Mouse (Mus musculus) urinary bladder, adult 2 months (tissue): ENCODE measurements around the gene Ep300. TPM values are rescaled to one million over a fixed set of nuclear protein-coding genes. Genes with fewer than 3 reads are reported as not detected.

Source experiments
- DNase-seq: peaks from one replicate; pipeline ENCODE4 v3.0.0; 2022; ENCODE audit warnings: low spot score
- polyA plus RNA-seq: library from polyadenylated mRNA; depleted of rRNA; stranded (reverse); fragments of >200 nt; gene quantifications from 2 replicates; pipeline ENCODE4 v1.2.3, GENCODE M21; 2012; rRNA removed

The Ep300 gene
- 15.4 and 32.8 TPM in 2 replicates for polyA plus RNA-seq

DNA sequence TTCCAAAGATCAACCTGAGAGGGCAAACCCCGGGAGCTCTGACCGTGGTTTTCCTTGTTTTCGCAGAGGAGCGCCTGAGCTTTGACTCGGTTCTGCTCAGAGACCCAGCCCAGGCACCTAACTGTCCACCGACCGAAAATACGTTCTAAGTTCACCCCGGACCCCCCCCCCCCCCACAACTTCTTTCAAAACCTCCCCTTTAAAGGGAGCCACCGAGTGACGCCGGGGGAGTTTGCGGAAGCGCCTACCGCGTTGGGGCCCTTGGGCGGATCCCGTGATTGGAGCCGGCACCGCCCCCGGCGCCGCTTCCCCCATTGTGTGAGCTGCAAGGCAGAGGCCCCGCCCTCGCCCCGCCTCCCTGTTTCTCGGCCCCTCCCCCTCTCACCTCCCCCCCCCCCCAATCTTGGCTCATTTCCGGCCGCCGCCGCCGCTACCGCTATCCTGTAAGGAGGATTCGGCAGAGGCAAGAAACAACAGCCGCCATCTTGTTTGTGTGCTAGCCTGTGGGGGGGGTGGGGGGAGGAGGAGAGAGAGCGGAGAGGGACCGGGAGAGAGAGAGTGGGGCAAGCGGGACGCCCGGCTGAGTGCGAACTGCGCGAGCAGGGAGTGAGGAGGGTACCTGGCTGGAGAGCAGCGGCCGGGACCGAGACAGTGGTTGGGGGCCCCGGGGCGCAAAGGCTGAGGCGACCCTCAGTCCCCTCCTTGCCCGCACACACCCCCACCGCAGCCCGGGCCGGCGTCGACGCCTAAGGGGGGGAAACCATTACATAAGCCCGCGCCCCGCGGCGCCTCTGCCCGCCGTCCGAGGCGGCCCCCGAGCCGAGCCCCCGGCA is at the start of gene Ep300:
Gene Ep300, plus strand, starts transcription at position 439 of the 833 bp plus-strand sequence.
- DNase-seq, result peak; percentile 88

- no peak for DNase-seq
Measured at GRCm38 (mm10) chr15:81535881-81536351, 49.2 kb upstream of the Ep300 start.

DNA sequence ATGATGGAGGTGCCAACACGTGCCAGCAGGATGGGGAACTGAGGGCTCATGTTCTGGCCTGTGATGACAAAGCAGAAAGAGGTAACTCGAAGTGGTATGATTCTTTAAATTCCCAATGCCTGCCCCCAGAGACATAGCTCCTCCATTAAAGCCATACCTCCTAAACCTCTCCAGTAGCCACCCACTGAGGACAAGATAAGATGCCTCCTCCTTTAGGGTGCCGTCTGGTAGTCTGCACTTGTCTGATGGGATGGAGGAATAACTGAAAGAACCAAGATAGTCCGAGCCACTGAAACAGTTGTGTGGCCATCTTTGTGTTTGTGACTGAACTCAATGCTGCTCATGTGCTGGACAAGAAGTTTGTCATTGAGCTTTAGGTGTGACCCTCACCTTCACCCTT is 47.0 kb upstream of the Ep300 start:
- no peak for DNase-seq

DNA sequence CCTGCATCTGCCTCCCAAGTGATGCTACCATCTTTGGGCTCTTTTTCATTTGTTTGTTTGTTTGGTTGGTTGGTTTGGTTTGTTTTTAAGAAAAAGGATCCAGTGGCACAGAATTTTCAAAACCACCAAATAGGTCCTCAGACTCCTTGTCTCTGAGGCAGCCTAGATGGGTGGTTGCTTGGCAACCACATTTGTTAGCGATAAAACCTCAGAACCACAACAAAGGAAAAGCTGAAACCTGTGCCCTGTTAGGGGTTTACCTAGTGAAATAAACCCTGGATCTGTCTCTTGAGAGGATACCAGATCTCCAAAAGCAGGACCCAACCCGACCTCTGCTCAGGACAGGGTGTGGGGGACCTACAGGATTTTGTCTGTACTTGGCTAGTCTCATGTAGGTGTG is 45.6 kb upstream of the Ep300 start:
- DNase-seq, result no peak

DNA sequence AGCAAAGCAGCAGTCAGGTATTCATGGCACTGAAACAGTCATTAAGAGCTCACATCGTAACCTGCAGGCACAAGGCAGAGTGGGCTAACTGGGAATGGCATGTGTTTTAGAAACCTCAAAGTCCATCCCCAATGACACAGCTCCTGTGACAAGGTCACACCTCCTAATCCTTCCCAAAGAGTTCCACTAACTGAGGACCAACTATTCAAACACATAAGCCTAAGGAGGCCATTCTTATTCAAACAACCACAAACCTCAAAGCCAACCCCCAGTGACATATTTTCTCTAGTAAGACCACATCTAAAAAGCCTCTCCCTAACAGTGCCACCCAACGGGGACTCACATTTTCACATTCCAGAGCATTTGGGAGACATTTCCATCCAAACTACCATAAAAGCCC is 40.2 kb upstream of the Ep300 start:
- DNase-seq, result no peak

GRCm38 (mm10) chr15:81545387-81546176 is 39.6 kb upstream of the Ep300 start:
- no peak for DNase-seq

GRCm38 (mm10) chr15:81553455-81553854 is 31.7 kb upstream of the Ep300 start:
- no peak for DNase-seq

DNA sequence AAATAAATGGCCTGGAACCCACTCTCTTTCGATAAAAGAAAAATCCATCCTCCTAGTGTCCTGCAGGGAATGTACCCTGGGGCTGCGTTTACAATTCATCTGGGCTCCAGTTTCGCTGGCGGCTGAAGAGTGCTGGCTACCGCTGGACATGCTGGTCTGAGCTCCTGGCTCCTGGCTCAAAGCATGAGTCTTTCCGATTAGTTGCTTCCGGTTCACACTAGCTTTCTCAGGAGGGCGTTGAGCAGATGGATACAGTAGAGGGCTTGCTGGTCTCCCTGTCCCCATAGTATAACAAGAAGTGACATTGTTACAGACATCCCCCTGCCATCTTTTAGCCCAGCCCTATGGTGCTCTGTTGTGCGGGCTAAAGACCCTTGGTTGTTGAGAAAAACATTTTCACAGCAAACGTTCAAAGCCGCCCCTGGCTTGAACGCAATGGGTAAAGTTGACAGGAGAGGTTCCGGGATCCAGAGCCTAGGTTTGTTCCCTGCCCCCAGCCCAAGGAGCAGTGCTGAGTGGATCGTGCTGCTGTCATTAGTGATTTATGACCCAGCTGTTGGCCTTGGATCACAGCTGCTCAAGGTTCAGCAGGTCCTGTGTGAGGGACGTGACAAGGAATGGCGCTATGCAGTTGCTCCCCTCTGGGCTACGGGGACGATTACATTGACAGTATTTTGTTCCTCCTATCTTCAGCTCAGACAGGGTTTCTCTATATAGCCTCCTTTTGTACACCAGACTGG is 30.4 kb upstream of the Ep300 start:
- DNase-seq, result no peak

GRCm38 (mm10) chr15:81555986-81556385 is 29.2 kb upstream of the Ep300 start:
- no peak for DNase-seq

DNA sequence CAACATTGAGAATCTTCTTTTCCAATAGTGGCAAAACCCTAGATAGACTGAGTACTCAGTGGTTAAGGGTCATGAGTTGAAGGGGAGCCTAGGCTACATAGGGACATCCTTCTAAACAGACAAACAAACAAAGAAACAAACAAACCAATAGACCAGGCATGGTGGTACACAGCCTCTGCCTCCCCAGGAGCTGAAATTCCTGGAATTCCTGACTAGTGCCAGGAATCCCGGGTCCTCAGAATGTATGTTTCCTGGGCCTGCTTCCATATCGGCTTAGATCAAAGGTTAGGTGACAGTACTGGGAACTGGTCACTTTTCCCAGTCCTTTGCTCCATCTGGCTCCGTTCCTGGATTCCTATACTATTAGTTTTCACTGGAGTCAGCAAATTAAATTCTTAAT is 23.6 kb upstream of the Ep300 start:
- DNase-seq, result no peak

GRCm38 (mm10) chr15:81561996-81562395 is 23.2 kb upstream of the Ep300 start:
- no peak for DNase-seq

DNA sequence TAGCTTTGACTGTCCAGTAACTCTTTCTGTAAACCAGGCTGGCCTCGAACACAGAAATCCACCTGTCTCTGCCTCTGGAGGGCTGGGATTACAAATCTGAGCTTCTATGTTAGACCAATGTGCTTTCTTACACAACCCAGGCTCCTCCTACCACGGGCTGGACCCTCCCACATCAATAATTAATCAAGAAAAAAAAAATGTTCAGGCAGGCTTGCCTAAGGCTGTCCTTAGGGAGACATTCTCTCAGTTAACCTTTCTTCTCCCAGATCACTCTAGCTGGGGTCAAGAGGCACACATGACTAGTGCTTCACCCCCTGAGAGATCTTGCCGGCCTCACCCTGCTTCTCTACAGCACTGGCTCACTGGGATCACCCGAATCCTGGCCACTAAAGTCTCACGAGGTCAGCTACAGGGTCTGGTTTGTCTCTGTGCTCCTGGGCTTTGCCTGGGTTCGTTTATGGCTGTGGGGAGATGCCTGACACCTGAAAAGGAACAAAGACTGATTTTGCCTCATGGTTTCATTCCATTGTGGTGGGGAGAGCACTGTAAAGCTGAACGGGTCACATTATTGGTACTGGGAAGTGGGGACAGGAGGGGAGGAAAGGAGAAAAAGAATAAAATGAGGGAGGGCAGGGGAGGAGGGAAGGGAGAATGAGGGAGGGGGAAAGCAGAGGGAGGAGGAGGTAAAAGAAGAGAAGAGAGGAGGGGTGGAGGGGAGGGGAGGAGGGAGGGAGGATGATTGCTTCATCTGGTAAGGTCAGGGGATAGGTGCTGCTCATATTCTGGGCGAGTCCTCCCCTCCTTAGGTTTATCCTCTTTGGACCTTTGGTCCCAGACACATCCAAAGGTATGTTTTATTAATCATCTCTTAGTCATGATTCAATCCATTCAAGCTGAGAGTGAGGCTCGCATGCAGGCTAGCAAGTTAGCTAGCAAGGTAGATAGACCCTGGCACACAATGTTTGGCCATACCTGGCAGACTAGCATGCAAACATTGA is 22.4 kb upstream of the Ep300 start:
- no peak for DNase-seq

- DNase-seq, result no peak
Measured at GRCm38 (mm10) chr15:81568093-81568492, 17.1 kb upstream of the Ep300 start.

DNA sequence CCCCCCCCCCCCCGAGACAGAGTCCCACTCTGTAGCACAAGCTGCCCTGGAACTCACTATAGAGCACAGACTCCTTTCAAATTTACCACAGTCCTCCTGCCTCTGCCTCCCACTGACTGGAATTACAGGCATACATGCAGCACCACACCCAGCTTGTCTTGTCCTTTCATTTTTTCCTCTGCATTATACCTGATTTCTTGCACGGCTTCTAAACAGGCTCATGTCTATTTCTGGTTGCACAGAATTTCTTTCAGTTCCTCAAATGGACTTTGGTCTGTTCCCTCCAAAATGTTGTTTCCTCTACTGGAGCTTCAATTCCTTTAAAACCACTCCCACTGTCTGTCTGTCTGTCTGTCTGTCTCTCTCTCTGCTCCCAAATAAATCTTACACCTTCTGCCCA is 16.6 kb upstream of the Ep300 start:
- no peak for DNase-seq

DNA sequence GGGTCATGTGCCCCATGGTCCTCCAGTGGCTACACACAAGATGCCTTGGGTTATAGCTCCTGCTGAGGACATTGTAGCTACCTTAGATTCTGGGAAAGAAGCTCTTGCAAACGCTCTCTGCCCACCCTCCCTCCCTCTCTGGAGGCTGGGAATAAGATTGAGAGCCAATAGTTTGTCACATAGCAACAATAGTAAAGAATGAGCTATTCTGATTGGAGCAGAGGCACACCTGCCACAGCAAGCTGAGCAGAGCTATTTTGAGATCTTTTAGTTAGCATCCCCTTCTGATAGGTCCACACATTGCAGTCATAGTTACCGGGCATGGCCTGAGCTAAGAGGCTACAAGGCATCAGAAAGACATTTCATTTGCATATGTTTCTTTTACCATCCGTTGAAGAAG is 8.2 kb upstream of the Ep300 start:
- no peak for DNase-seq

- DNase-seq, result no peak
Measured at GRCm38 (mm10) chr15:81577743-81578165, 7.4 kb upstream of the Ep300 start.

DNA sequence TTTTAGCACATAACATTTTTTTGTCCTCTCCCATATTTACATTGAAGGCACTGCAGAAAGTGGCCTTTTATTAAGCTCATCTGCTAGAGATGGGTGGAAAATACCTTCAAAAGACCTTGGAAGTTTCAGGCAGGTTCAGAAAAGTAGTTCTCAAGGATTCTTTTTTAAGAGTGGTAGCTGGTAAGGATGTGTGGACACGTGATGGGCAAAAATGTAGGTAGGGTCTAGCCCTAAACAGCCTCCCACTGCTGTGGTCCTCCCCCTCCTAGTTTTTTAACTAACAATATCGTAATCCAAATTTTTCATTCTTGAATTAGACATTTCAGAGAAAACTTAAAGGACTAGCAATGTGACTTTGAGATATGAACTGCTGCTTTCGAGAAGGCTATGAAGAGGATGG is 685 bp upstream of the Ep300 start:
- DNase-seq, result no peak

DNA sequence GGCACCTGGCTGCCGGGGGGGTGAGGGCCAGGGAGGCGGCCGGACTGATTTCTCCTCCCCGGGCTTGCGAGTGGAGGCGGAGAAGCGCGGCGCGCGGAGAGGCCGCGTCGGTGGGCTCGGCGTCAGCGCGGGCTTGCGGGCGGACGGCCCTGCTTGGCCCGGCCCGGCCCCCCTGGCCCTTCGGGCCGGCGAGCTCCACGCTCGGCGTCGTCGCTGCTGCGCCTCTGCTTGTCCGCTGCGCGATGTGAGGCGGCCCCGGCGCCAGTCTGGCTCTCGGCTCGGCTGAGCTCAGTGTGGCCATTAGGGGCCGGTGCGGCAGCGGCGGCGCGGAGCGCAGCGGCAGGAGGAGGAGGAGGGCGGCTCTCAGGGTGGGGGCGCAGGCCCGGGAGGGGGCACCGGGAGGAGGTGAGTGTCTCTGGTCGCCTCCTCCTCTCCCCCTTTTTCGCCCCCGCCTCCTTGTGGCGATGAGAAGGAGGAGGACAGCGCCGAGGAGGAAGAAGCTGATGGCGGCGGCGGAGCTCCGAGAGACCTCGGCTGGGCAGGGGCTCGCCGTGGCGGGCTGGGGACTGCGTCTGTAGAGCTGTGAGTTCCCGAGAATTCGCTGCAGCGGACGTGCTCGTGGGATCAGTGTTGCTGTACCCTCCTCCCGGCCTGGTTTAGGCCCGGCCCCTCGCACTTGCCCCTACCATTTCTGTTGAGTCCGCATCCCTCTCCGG is 753 bp downstream of the Ep300 start:
- DNase-seq, result peak; percentile 84

GRCm38 (mm10) chr15:81586466-81586865 is 1.3 kb downstream of the Ep300 start:
- DNase-seq, result no peak

DNA sequence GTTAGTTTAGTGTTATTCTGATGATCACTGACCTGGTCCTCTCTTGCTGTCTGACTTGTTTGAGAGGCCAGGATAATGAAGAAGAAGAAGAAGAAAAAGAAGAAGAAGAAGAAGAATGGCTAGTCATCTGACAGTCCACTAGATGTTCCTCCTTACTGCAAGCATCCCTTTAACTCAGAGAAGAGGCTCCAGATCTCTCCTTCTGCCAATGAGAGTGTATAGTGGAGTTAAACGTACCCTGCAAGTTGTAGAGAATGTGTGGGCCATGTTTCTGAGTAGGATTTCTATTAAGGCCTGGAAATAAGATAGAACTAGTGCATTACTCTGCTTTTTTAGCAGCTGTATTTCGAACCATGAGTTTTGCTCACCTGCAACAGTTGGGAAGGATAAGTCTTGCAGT is 2.5 kb downstream of the Ep300 start:
- DNase-seq, result no peak
